Mouse (Mus musculus) macrophage (primary cell): Measurements from ENCODE around the gene Clasp1. TPM values are rescaled to one million over a fixed set of nuclear protein-coding genes. Genes with fewer than 3 reads are reported as not detected.

Source experiments
- H3K27ac ChIP-seq: fragments of 350-480 bp; formaldehyde crosslinking; 2 replicates; pipeline ENCODE4 v1.9.0; 2021
- H3K36me3 ChIP-seq: fragments of 350-480 bp; formaldehyde crosslinking; 2 replicates; pipeline ENCODE4 v1.9.0; 2021; ENCODE audit errors: inconsistent target
- H3K4me3 ChIP-seq: fragments of 350-480 bp; formaldehyde crosslinking; 2 replicates; pipeline ENCODE4 v1.9.0; 2021; ENCODE audit errors: inconsistent target
- H3K79me2 ChIP-seq: fragments of 350-480 bp; formaldehyde crosslinking; 2 replicates; pipeline ENCODE4 v1.9.0; 2021; ENCODE audit errors: inconsistent target
- WGBS: methylation state at CpG from one replicate; pipeline ENCODE4 v1.1.7; 2026; ENCODE audit warnings: inconsistent platforms; ENCODE audit not compliant: missing documents; 5-methylcytosine and 5-hydroxymethylcytosine counted together
- polyA plus RNA-seq: library from polyadenylated mRNA; stranded (reverse); fragments of 250-400 nt; gene quantifications from 3 replicates; pipeline ENCODE4 v1.2.4, GENCODE M21; 2018; ENCODE audit warnings: inconsistent platforms

Gene Clasp1
- polyA plus RNA-seq, 1 experiment from 2014 or later, result 19.4 TPM

DNA sequence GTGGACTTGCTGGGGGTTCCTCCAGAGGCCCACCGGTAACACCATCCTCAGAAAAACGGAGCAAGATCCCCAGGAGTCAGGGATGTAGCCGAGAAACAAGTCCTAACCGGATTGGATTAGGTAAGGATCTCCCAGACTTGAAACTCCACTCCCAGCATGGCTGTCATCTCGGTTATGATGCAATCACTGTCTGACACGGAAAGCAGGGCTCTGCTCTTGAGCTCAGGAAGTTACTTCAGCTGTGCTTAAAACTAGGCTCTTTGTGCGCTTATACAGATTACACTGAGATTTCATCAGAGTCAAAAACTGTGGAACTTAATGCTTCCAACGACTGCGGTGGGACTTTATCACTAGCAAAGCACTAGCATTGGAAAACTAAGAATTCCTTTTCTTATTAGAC lies 136.5 kb downstream of the Clasp1 start:
- 0 out of 2 replicates have a peak overlapping the region, but pooled peaks have one; percentile 2 for H3K27ac ChIP-seq
- H3K4me3 ChIP-seq, result no peak overlapping the region
- H3K79me2 ChIP-seq, result no peaks in the 10 kb centered on the region
- WGBS, result 48% methylated on average over 9 of the region's 9 CpGs
- H3K36me3 ChIP-seq, result peaks cover 37% of the 10 kb centered on the region; the same call in 1 of the 2 replicates

DNA sequence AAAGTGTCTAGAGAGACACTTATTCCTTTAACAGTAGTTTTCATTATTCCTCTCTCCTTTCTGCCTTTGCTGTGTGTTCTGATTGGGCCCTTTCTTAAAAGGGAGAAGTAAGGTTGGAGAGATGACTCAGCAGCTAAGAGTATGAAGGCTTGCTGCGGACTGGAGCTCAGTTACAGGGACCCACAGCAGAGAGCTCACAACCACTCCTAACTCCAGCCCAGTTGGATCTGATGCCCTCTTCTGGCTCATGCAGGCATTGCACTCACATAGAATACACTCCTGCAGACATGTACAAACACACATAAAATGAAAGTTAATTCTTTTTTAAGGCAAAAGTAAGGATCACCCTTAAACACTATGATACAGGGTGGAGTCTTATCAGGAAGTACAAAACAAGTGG lies 140.4 kb downstream of the Clasp1 start:
- H3K79me2 ChIP-seq, result no peaks in the 10 kb centered on the region
- WGBS, result 80% methylated on average over 1 of the region's 1 CpGs
- H3K4me3 ChIP-seq, result no peak overlapping the region
- no peak overlapping the region for H3K27ac ChIP-seq
- H3K36me3 ChIP-seq, result peaks cover 33% of the 10 kb centered on the region; the same call in 1 of the 2 replicates

DNA sequence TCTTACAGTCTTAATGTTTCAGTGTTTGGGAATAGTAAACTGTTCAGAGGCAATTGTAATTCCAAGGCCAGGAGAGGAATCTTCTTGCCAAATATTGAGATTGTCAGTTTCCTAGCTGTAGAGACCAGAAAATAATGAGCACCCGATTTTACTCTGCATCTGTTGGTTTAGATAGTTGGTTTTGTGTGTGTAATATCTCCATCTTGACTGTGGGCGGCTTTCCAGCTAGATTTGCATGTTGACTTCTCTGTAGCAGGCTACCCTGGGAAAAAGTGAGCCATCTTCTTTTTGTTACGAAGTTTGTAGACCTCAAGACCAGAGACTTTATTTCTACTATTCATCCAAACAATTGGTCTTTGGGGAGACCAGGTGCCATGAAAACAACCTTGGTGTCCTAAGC lies 142.4 kb downstream of the Clasp1 start:
- H3K27ac ChIP-seq, result no peak overlapping the region
- WGBS, result 96% methylated on average over 3 of the region's 3 CpGs
- peaks cover 36% of the 10 kb centered on the region; the same call in 1 of the 2 replicates for H3K36me3 ChIP-seq
- no peaks in the 10 kb centered on the region for H3K79me2 ChIP-seq
- no peak overlapping the region for H3K4me3 ChIP-seq

DNA sequence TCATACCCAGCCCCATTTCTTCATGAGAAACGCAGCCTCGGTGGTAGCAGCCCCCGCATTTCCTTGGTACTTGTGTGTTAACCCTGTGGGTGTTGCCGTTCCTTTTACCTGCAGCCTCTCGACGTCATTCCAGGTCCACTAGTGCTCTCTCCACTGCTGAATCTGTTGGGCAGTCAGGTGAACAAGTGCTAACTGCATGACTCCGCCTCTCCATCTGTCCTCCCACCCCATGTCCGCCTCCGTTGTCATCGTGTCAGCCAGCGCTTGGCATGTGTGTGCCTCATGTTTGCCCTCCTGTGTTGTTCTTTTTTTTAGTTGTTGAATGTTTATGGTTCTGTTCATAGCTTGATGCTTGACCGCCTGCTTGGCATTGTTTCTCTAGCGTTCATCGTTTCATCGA lies 147.2 kb downstream of the Clasp1 start:
- Histone ChIP-seq H3K36me3 (peaks cover 34% of the 10 kb centered on the region; the same call in 1 of the 2 replicates), H3K79me2 (no peaks in the 10 kb centered on the region), H3K27ac (no peak overlapping the region), H3K4me3 (no peak overlapping the region)
- WGBS, result 95% methylated on average over 15 of the region's 15 CpGs

DNA sequence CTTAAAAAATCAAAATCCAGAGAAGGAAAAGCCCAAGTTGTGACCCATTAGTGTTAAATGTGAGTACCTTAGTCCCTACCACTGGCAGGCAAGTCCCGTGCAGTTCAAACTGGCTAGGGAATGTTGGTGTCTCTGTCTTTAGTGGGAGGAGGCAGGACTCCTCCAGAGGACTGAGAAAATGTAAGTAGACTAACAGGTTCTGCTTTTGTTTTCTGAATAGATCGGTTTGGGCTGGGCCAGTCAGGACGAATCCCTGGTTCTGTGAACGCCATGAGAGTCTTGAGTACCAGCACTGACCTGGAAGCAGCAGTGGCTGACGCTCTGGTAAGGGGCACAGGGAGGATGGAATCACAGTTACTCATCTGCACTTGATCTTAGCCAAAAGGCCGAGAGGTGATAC lies 150.2 kb downstream of the Clasp1 start:
- no peaks in the 10 kb centered on the region for H3K79me2 ChIP-seq
- WGBS, result 88% methylated on average over 6 of the region's 6 CpGs
- peaks cover 36% of the 10 kb centered on the region for H3K36me3 ChIP-seq
- H3K4me3 ChIP-seq, result no peak overlapping the region
- no peak overlapping the region for H3K27ac ChIP-seq

DNA sequence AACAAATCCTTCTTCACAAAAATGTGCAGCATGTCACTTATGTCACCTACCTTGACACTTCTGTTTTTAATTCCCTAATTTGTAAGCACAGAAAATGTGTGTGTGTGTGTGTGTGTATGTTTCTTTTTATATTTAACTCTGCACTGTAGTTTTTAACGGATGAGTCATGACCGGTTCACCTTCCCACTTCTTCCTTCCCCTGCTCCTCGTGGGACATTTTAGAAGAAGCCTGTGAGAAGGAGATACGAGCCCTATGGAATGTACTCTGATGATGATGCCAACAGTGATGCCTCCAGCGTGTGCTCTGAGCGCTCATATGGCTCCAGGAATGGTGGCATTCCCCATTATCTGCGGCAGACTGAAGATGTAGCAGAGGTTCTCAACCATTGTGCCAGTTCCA lies 154.0 kb downstream of the Clasp1 start:
- H3K36me3 ChIP-seq, result peaks cover 56% of the 10 kb centered on the region
- WGBS, result 90% methylated on average over 7 of the region's 7 CpGs
- H3K27ac ChIP-seq, result no peak overlapping the region
- no peak overlapping the region for H3K4me3 ChIP-seq
- no peaks in the 10 kb centered on the region for H3K79me2 ChIP-seq

DNA sequence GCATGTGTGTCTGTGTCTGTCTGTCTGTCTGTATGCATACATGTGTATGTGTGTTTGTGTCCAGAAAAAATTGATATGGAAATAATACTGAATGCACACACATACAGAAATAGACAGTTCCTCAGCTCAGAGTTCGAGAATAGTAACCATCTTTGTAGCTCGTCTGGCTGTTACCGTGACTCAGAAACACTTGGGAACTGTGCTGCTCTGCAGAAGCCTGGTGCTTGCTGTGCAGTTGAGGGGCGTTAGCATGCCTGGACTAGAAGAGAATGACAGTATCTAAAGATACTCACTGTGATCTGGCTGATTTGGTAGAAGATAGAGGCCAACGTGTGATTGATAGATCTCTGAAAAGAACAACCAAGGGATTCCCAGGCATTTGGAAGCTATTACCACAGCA lies 159.9 kb downstream of the Clasp1 start:
- 99% methylated on average over 5 of the region's 5 CpGs for WGBS
- peaks cover 58% of the 10 kb centered on the region for H3K36me3 ChIP-seq
- no peak overlapping the region for H3K4me3 ChIP-seq

DNA sequence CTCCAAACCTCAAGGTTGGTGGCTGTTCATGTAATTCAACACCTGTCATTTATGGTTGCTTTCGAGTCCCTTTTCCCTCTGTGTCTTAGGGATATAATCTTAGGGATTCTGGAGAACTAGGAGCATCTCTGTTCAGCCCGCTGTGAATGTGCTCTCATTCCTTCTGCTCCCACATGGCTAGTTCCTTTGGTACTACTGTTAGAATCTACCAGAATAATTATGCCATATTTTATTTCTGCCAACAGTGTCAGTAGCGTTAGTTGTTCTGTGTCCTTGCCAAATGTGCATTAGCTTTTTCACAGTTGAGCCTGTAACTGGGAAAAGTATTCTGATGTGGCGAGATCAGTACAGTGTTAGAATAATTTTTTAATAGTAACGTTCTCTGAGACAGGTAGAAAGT lies 162.3 kb downstream of the Clasp1 start:
- H3K36me3 ChIP-seq, result peaks cover 53% of the 10 kb centered on the region
- H3K27ac ChIP-seq, result no peak overlapping the region
- no peaks in the 10 kb centered on the region for H3K79me2 ChIP-seq
- H3K4me3 ChIP-seq, result no peak overlapping the region
- WGBS, result 87% methylated on average over 5 of the region's 5 CpGs

More for the DNA sequence above, 159.9 kb downstream of the Clasp1 start:
- H3K27ac ChIP-seq, result no peak overlapping the region
- H3K79me2 ChIP-seq, result no peaks in the 10 kb centered on the region

DNA sequence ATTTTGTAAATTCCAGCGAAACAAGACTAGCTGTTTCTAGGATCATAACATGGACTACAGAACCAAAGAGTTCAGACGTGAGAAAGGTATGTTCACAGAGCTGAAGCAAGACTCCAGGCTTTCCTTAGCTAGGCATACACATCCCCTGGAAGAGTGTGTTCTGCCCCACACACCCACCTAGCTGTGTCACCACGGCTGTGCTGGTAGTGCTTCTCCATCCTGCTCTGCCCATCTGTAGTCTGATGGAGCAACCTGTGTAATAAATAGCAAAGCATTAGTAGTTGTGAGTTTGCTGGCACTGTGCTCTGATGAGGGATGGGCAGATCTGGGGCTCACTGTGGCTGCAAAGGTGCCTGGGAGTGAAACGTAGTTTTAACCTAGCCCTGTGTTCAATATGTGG lies 163.2 kb downstream of the Clasp1 start:
- Histone ChIP-seq H3K27ac (no peak overlapping the region), H3K36me3 (peaks cover 48% of the 10 kb centered on the region), H3K79me2 (no peaks in the 10 kb centered on the region), H3K4me3 (no peak overlapping the region)
- WGBS, result 95% methylated on average over 4 of the region's 4 CpGs

DNA sequence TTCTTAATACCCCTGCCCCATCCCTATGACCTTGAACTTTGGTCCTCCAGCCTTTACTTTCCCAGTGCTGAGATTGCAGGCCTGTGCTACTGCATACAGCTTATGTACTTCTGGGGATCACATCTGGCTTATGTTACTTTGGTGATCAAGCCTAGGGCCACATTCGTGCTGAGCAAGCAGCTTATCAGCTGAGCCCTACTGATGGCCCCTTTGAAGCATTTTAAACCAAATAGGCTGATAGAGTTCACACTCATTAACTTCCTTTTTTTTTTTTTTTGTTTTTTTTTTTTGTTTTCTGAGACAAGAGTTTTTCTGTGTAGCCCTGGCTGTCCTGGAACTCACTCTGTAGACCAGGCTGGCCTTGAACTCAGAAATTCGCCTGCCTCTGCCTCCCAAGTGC lies 164.2 kb downstream of the Clasp1 start:
- Histone ChIP-seq H3K36me3 (peaks cover 41% of the 10 kb centered on the region), H3K4me3 (no peak overlapping the region), H3K79me2 (no peaks in the 10 kb centered on the region), H3K27ac (no peak overlapping the region)
- 100% methylated on average over 1 of the region's 2 CpGs for WGBS

DNA sequence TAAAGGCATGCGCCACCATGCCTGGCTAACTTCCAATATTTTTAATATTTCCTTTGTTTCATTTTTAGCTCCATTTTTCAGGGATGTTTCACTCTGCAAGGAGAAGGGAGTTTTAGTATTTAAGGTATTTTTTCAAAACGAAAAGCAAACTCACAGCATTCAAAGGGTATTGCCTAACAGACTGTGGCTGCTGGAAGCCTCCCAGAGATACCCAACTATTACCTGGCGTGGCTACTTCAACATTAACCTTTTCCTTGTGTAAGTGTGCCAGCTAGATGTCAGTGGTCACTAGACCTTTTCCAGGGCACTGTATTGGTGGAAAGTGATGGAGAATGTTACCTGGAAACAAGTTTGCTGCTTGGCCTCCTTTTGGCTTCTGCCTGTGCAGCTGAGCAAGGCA lies 164.6 kb downstream of the Clasp1 start:
- WGBS, result 85% methylated on average over 3 of the region's 3 CpGs
- Histone ChIP-seq H3K79me2 (no peaks in the 10 kb centered on the region), H3K27ac (no peak overlapping the region), H3K4me3 (no peak overlapping the region), H3K36me3 (peaks cover 39% of the 10 kb centered on the region)

DNA sequence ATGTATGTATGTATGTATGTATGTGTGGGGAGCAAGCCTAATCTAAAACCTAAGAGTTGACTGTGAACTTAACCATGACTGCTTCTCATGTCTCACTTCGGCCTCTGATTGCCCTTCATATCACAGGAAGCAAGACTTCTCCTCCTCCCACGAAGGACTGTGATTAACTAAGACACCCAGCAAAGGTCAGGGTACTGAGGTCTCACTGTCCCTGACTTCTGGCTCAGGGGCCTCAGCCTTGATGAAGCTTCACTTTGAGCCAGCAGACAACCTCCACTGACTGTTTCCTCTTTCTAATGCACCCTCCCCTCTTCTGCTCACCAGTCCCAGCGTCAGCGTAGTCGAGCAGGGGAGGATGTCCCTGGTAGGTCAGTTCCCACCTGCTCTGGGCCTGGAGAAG lies 166.1 kb downstream of the Clasp1 start:
- no peak overlapping the region for H3K27ac ChIP-seq
- H3K4me3 ChIP-seq, result no peak overlapping the region
- WGBS, result 71% methylated on average over 2 of the region's 5 CpGs
- H3K79me2 ChIP-seq, result no peaks in the 10 kb centered on the region
- H3K36me3 ChIP-seq, result peaks cover 30% of the 10 kb centered on the region

DNA sequence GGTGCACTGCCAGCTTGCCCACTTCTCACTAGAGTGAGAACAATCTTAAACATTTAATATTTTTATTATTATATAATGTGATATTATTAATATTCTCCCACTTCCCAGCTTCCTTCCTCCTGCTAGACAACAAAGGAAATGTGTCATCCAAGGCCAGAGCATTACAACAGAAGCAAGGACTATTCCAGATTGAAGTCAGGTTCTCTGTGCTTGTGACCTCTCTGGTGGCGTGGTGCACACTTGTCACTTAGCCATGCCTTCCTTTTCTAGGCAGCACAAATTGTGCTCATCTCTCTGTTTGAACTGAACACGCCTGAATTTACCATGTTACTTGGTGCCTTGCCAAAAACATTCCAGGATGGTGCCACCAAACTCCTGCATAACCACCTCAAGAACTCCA lies 170.9 kb downstream of the Clasp1 start:
- H3K4me3 ChIP-seq, result no peak overlapping the region
- H3K27ac ChIP-seq, result no peak overlapping the region
- no peaks in the 10 kb centered on the region for H3K79me2 ChIP-seq
- peaks cover 31% of the 10 kb centered on the region for H3K36me3 ChIP-seq
- WGBS, result 94% methylated on average over 2 of the region's 2 CpGs

DNA sequence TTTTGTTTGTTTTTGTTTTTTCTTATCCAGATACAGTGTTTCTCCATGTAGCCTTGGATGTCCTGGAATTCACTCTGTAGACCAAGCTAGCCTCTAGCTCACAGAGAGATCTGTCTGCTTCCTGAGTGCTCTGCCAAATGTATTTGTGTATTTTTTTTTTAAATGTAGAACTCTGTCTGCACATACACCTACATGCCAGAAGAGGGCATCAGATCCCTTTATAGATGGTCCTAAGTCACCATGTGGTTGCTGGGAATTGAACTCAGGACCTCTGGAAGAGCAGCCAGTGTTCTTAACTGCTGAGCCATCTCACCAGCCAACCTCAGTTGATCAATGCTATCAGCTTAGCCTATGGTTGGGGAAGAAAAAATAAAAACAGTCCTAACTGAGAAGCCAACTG lies 175.7 kb downstream of the Clasp1 start:
- Histone ChIP-seq H3K79me2 (no peaks in the 10 kb centered on the region), H3K36me3 (peaks cover 21% of the 10 kb centered on the region), H3K4me3 (no peak overlapping the region), H3K27ac (no peak overlapping the region)

DNA sequence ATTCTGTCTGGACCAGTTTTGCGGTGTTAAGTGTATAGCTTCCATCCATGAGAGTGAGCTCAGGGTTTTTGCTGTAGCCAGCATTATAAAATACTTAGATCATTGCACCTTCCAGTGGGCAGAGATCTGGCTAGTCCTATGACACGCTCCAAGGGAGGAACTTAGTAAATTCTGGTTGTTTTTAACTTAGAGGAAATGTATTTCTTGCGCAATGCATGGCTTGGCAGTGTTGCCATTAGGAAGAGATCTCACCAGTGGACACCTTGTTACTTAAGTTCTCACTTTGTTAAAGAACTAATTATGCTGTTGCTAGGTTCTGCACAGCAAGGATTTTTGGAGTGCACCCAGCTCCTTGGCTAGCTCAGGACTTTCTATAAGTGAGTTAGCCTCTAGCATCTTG lies 178.8 kb downstream of the Clasp1 start:
- H3K27ac ChIP-seq, result peak overlapping the region; percentile 8; the same call in 1 of the 2 replicates
- no peak overlapping the region for H3K4me3 ChIP-seq
- H3K36me3 ChIP-seq, result peaks cover 20% of the 10 kb centered on the region; the same call in 1 of the 2 replicates
- no peaks in the 10 kb centered on the region for H3K79me2 ChIP-seq
- 64% methylated on average over 3 of the region's 3 CpGs for WGBS

DNA sequence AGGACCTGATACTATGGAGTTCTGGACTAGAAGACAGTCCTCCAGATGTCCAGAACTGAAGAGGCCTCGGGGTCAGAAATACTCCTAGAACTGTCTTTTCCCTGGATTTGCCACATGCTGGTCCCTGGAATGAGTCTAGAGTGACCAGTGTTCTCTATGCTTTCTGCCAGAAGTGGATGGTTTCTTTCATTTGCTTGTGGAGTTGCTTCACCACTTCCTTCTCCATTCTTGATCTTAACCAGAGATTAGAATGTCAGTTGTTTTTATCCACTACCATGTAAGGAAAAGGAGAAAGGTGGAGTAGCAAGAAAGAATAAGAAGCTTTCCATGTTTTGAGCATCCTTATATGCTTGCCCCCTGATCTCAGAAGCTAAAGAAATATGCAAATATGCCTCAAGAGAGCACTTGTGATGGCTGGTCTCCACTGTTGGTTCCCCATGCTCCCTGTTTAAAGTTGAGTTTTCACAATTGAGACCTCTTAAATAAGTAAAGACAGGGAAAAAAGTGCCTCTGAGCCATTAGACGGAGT lies 191.4 kb downstream of the Clasp1 start:
- no peak overlapping the region for H3K4me3 ChIP-seq
- H3K79me2 ChIP-seq, result no peaks in the 10 kb centered on the region
- WGBS, result 70% methylated on average over 2 of the region's 2 CpGs
- H3K36me3 ChIP-seq, result peaks cover 20% of the 10 kb centered on the region
- no peak overlapping the region for H3K27ac ChIP-seq
